Mouse (Mus musculus) limb, embryonic 11.5 days (tissue): Measurements from ENCODE around the gene Npepl1. TPM values are rescaled to one million over a fixed set of nuclear protein-coding genes. Genes with fewer than 3 reads are reported as not detected.

Experiments
- ATAC-seq: fragments of 200-750 bp; cut with Nextera tagmentation; 2 replicates; pipeline ENCODE4 v1.8.0; 2017; ENCODE audit warnings: low read depth; ENCODE audit not compliant: insufficient number of reproducible peaks, low FRiP score, low TSS enrichment
- DNase-seq: peaks from one replicate; pipeline ENCODE4 v3.0.0-alpha.2; 2015; ENCODE audit warnings: low spot score
- H3K27ac ChIP-seq: fragments of 300-500 bp; sonication (generic); replicated peaks from 2 replicates; pipeline ENCODE4 v1.5.1; 2014; ENCODE audit warnings: low read depth, mild to moderate bottlenecking, low read length
- H3K27me3 ChIP-seq: fragments of 300-500 bp; sonication (generic); 2 replicates; pipeline ENCODE4 v1.6.1; 2014; ENCODE audit warnings: mild to moderate bottlenecking, low read length, mixed read lengths; ENCODE audit not compliant: control insufficient read depth, insufficient read depth
- H3K36me3 ChIP-seq: fragments of 300-500 bp; sonication (generic); 2 replicates; pipeline ENCODE4 v1.6.1; 2014; ENCODE audit warnings: mild to moderate bottlenecking, low read length, moderate library complexity, mixed read lengths; ENCODE audit not compliant: control insufficient read depth, insufficient read depth
- H3K4me1 ChIP-seq: fragments of 300-500 bp; sonication (generic); 2 replicates; pipeline ENCODE4 v1.6.1; 2014; ENCODE audit warnings: low read length, mixed read lengths; ENCODE audit not compliant: control insufficient read depth, insufficient read depth
- H3K4me2 ChIP-seq: fragments of 300-500 bp; sonication (generic); 2 replicates; pipeline ENCODE4 v1.6.1; 2014; ENCODE audit warnings: low read depth, mild to moderate bottlenecking, moderate library complexity; ENCODE audit not compliant: severe bottlenecking
- H3K4me3 ChIP-seq: fragments of 300-500 bp; sonication (generic); 2 replicates; pipeline ENCODE4 v1.5.1; 2014; ENCODE audit warnings: low read depth, low read length
- H3K9ac ChIP-seq: fragments of 300-500 bp; sonication (generic); 2 replicates; pipeline ENCODE4 v1.6.1; 2014; ENCODE audit warnings: mild to moderate bottlenecking, low read length
- H3K9me3 ChIP-seq: fragments of 300-500 bp; sonication (generic); 2 replicates; pipeline ENCODE4 v1.6.1; 2016; ENCODE audit warnings: low read length; ENCODE audit not compliant: control insufficient read depth
- WGBS: fragments of 180-500 bp; shearing (Covaris S2); extraction: QIAGEN DNeasy Blood & Tissue Kit; methylation state at CpG from one replicate; pipeline ENCODE4 v1.1.7; 2014; 5-methylcytosine and 5-hydroxymethylcytosine counted together
- polyA plus RNA-seq: library from polyadenylated mRNA; unstranded; fragments of >200 nt; fragmentation: Nextera tagmentation; extraction: Ambion mirVana; gene quantifications from 2 replicates; pipeline ENCODE4 v1.2.1, GENCODE M21; 2014

Npepl1 gene
- polyA plus RNA-seq, 1 experiment from 2014 or later: 40.2 TPM

- H3K4me2 ChIP-seq: no peak overlapping the region
- no peak overlapping the region for H3K9ac ChIP-seq
- ATAC-seq (no peak), DNase-seq (no peak)
- 81% methylated on average over 6 of the region's 6 CpGs for WGBS
- peaks cover 7% of the 10 kb centered on the region; the same call in 1 of the 2 replicates for H3K36me3 ChIP-seq
- no peaks in the 10 kb centered on the region for H3K27me3 ChIP-seq
- H3K27ac ChIP-seq: no peak overlapping the region
- H3K4me1 ChIP-seq: peaks cover 8% of the 10 kb centered on the region
- H3K9me3 ChIP-seq: peaks cover 6% of the 10 kb centered on the region
- no peak overlapping the region for H3K4me3 ChIP-seq
These were observed 18.8 kb downstream of the Npepl1 start for GRCm38 (mm10) chr2:174128926-174129325.

GRCm38 (mm10) chr2:174130468-174131097, 20.4 kb downstream of the Npepl1 start:
- no peak overlapping the region for H3K4me2 ChIP-seq
- H3K27ac ChIP-seq: no peak overlapping the region
- H3K4me3 ChIP-seq: no peak overlapping the region
- no peaks in the 10 kb centered on the region for H3K36me3 ChIP-seq
- H3K27me3 ChIP-seq: no peaks in the 10 kb centered on the region
- ATAC-seq (no peak), DNase-seq (no peak)
- H3K4me1 ChIP-seq: peaks cover 8% of the 10 kb centered on the region
- WGBS: 88% methylated on average over 8 of the region's 8 CpGs
- no peak overlapping the region for H3K9ac ChIP-seq
- no peaks in the 10 kb centered on the region for H3K9me3 ChIP-seq

- Histone ChIP-seq H3K36me3 (no peaks in the 10 kb centered on the region), H3K4me1 (no peaks in the 10 kb centered on the region), H3K27me3 (no peaks in the 10 kb centered on the region), H3K4me2 (no peak overlapping the region), H3K9ac (no peak overlapping the region), H3K27ac (no peak overlapping the region), H3K9me3 (no peaks in the 10 kb centered on the region), H3K4me3 (no peak overlapping the region)
- ATAC-seq (no peak), DNase-seq (no peak)
- 82% methylated on average over 8 of the region's 8 CpGs for whole genome bisulfite sequencing
These were observed 22.3 kb downstream of the Npepl1 start for GRCm38 (mm10) chr2:174132413-174132969.

GRCm38 (mm10) chr2:174159035-174159434, 48.9 kb downstream of the Npepl1 start:
- no peak overlapping the region for H3K9ac ChIP-seq
- no peak overlapping the region for H3K27ac ChIP-seq
- no peaks in the 10 kb centered on the region for H3K36me3 ChIP-seq
- H3K4me1 ChIP-seq: no peaks in the 10 kb centered on the region
- H3K4me3 ChIP-seq: no peak overlapping the region
- H3K27me3 ChIP-seq: no peaks in the 10 kb centered on the region
- WGBS: 93% methylated on average over 10 of the region's 10 CpGs
- ATAC-seq: no peak
- no peak for DNase-seq
- H3K4me2 ChIP-seq: no peak overlapping the region
- no peaks in the 10 kb centered on the region for H3K9me3 ChIP-seq

- no peak for ATAC-seq
- Histone ChIP-seq H3K27me3 (no peaks in the 10 kb centered on the region), H3K9me3 (no peaks in the 10 kb centered on the region), H3K27ac (no peak overlapping the region), H3K4me2 (no peak overlapping the region), H3K4me3 (no peak overlapping the region), H3K36me3 (no peaks in the 10 kb centered on the region), H3K4me1 (no peaks in the 10 kb centered on the region), H3K9ac (no peak overlapping the region)
- 79% methylated on average over 3 of the region's 3 CpGs for whole genome bisulfite sequencing
- DNase-seq: no peak
These were observed 50.3 kb downstream of the Npepl1 start for GRCm38 (mm10) chr2:174160461-174160860.

Other genes with a start within 250 kb of the Npepl1 start
- 9.0 and 10.1 TPM in 2 replicates for gene Stx16, start 34.0 kb upstream of the Npepl1 start, polyA plus RNA-seq
- 1,406 and 1,468 TPM in 2 replicates for gene Gnas, start 174.0 kb downstream of the Npepl1 start, polyA plus RNA-seq
- 8.6 and 13.0 TPM in 2 replicates for gene Gm20721, start 236.4 kb downstream of the Npepl1 start, polyA plus RNA-seq